Mouse (Mus musculus) heart, postnatal 0 days (tissue): ENCODE data around the gene Bicral.

Source experiments
- CTCF ChIP-seq: IDR thresholded peaks from 2 replicates; pipeline ENCODE4 v1.5.1; 2016; ENCODE audit warnings: antibody characterized with exemption, control low read depth, low read depth
- EP300 ChIP-seq: IDR thresholded peaks from 2 replicates; pipeline ENCODE4 v1.6.1; 2016; ENCODE audit warnings: antibody characterized with exemption, low read depth

DNA sequence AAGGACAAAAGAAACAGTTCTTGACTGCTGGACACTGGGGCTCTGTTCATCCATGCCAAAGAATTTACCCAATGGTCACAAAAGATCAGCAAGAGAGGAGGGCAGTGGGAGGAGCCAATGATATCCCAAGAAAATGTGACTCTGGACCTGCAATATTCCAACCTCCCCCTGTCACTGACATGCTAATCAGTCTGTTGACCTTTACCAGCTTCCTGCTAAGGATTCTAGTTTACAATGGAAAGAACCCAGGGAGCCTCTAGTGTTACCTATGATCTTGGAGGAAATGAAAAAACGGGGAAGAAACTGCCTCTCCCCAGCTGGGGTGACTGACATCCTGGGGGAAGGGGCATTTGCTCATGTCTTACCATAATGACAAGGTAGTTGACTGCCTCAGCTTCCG is 42.7 kb upstream of the Bicral start:
- TF ChIP-seq CTCF, result no peak
- TF ChIP-seq EP300, result no peak
